Mouse (Mus musculus) forebrain, postnatal 0 days (tissue): ENCODE data around the gene Tenm4. TPM values are rescaled to one million over a fixed set of nuclear protein-coding genes. Genes with fewer than 3 reads are reported as not detected.

Source experiments
- ATAC-seq: fragments of 200-750 bp; cut with Nextera tagmentation; 2 replicates; pipeline ENCODE4 v1.8.0; 2017; ENCODE audit warnings: mild to moderate bottlenecking, moderate library complexity
- DNase-seq: peaks from one replicate; pipeline ENCODE4 v3.0.0-alpha.2; 2015
- H3K27ac ChIP-seq: fragments of 300-500 bp; sonication (generic); 2 replicates; pipeline ENCODE4 v1.5.1; 2014; ENCODE audit warnings: low read depth, mild to moderate bottlenecking, antibody characterized with exemption, low read length, moderate library complexity, mixed read lengths
- H3K27me3 ChIP-seq: fragments of 300-500 bp; sonication (generic); 2 replicates; pipeline ENCODE4 v1.6.1; 2014; ENCODE audit warnings: mild to moderate bottlenecking, low read length, mixed read lengths; ENCODE audit not compliant: insufficient read depth
- H3K36me3 ChIP-seq: fragments of 300-500 bp; sonication (generic); 2 replicates; pipeline ENCODE4 v1.6.1; 2014; ENCODE audit warnings: mild to moderate bottlenecking, moderate library complexity; ENCODE audit not compliant: insufficient read depth
- H3K4me1 ChIP-seq: fragments of 300-500 bp; sonication (generic); 2 replicates; pipeline ENCODE4 v1.6.1; 2014; ENCODE audit warnings: antibody characterized with exemption; ENCODE audit not compliant: insufficient read depth
- H3K4me2 ChIP-seq: fragments of 300-500 bp; sonication (generic); 2 replicates; pipeline ENCODE4 v1.6.1; 2014; ENCODE audit warnings: low read depth, mild to moderate bottlenecking, moderate library complexity
- H3K4me3 ChIP-seq: fragments of 300-500 bp; sonication (generic); 2 replicates; pipeline ENCODE4 v1.5.1; 2014; ENCODE audit warnings: low read depth, low read length, mixed read lengths
- H3K9ac ChIP-seq: fragments of 300-500 bp; sonication (generic); 2 replicates; pipeline ENCODE4 v1.6.1; 2014; ENCODE audit warnings: mild to moderate bottlenecking
- H3K9me3 ChIP-seq: fragments of 300-500 bp; sonication (generic); 2 replicates; pipeline ENCODE4 v1.6.1; 2016; ENCODE audit warnings: low read length
- CTCF ChIP-seq: sonication (generic); IDR thresholded peaks from 2 replicates; pipeline ENCODE4 v1.5.1; 2016; ENCODE audit warnings: antibody characterized with exemption, control low read depth, low read depth
- WGBS: fragments of 180-500 bp; shearing (Covaris S2); extraction: QIAGEN DNeasy Blood & Tissue Kit; methylation state at CpG from one replicate; pipeline ENCODE4 v1.1.7; 2014; 5-methylcytosine and 5-hydroxymethylcytosine counted together
- polyA plus RNA-seq: library from polyadenylated mRNA; unstranded; fragments of >200 nt; fragmentation: Nextera tagmentation; extraction: Ambion mirVana; gene quantifications from 2 replicates; pipeline ENCODE4 v1.2.1, GENCODE M21; 2015
- total RNA-seq: library from RNA; depleted of rRNA; stranded (reverse); fragments of >200 nt; gene quantifications from 2 replicates; pipeline ENCODE4 v1.2.3, GENCODE M21; 2014

Gene Tenm4
- total and polyA plus RNA-seq, 2 experiments from 2014 or later = 50.6 to 69.5 TPM

- Histone ChIP-seq H3K36me3 (no peaks in the 10 kb centered on the region), H3K4me1 (no peaks in the 10 kb centered on the region), H3K27me3 (no peaks in the 10 kb centered on the region), H3K9me3 (no peaks in the 10 kb centered on the region), H3K9ac (no peak overlapping the region), H3K4me3 (no peak overlapping the region), H3K4me2 (no peak overlapping the region), H3K27ac (no peak overlapping the region)
- WGBS = 98% methylated on average over 2 of the region's 2 CpGs
- no peak for DNase-seq
- no peak for ATAC-seq
- TF ChIP-seq CTCF = no peak
Observed at GRCm38 (mm10) chr7:96433307-96433706, 262.3 kb downstream of the Tenm4 start.

- Histone ChIP-seq H3K4me3 (no peak overlapping the region), H3K27me3 (no peaks in the 10 kb centered on the region), H3K9ac (no peak overlapping the region), H3K36me3 (no peaks in the 10 kb centered on the region), H3K4me2 (no peak overlapping the region), H3K4me1 (no peaks in the 10 kb centered on the region), H3K9me3 (no peaks in the 10 kb centered on the region), H3K27ac (no peak overlapping the region)
- DNase-seq (no peak), ATAC-seq (no peak)
- no peak for TF ChIP-seq CTCF
- 88% methylated on average over 6 of the region's 6 CpGs for WGBS
Observed at GRCm38 (mm10) chr7:96438392-96438791, 267.3 kb downstream of the Tenm4 start.

GRCm38 (mm10) chr7:96440161-96440707 lies 269.2 kb downstream of the Tenm4 start:
- H3K4me1 ChIP-seq = no peaks in the 10 kb centered on the region
- H3K27ac ChIP-seq = no peak overlapping the region
- DNase-seq (no peak), ATAC-seq (peak; percentile 34; the same call in 1 of the 2 replicates)
- H3K9ac ChIP-seq = no peak overlapping the region
- H3K9me3 ChIP-seq = no peaks in the 10 kb centered on the region
- H3K36me3 ChIP-seq = no peaks in the 10 kb centered on the region
- TF ChIP-seq CTCF = no peak
- no peak overlapping the region for H3K4me2 ChIP-seq
- H3K27me3 ChIP-seq = no peaks in the 10 kb centered on the region
- no peak overlapping the region for H3K4me3 ChIP-seq

GRCm38 (mm10) chr7:96445771-96446170 lies 274.7 kb downstream of the Tenm4 start:
- DNase-seq = no peak
- TF ChIP-seq CTCF = no peak

GRCm38 (mm10) chr7:96447806-96448397 lies 276.9 kb downstream of the Tenm4 start:
- H3K4me2 ChIP-seq = no peak overlapping the region
- H3K4me3 ChIP-seq = no peak overlapping the region
- ATAC-seq (peak; percentile 14; the same call in 1 of the 2 replicates), DNase-seq (no peak)
- H3K36me3 ChIP-seq = no peaks in the 10 kb centered on the region
- H3K9me3 ChIP-seq = no peaks in the 10 kb centered on the region
- no peak overlapping the region for H3K27ac ChIP-seq
- H3K27me3 ChIP-seq = no peaks in the 10 kb centered on the region
- H3K9ac ChIP-seq = no peak overlapping the region
- no peaks in the 10 kb centered on the region for H3K4me1 ChIP-seq
- WGBS = 75% methylated on average over 12 of the region's 12 CpGs
- no peak for TF ChIP-seq CTCF

More at GRCm38 (mm10) chr7:96445771-96446170, 274.7 kb downstream of the Tenm4 start:
- H3K27me3 ChIP-seq = no peaks in the 10 kb centered on the region
- no peak overlapping the region for H3K4me2 ChIP-seq
- no peak overlapping the region for H3K9ac ChIP-seq
- no peaks in the 10 kb centered on the region for H3K4me1 ChIP-seq
- H3K9me3 ChIP-seq = no peaks in the 10 kb centered on the region
- H3K4me3 ChIP-seq = no peak overlapping the region
- ATAC-seq = no peak
- no peak overlapping the region for H3K27ac ChIP-seq
- no peaks in the 10 kb centered on the region for H3K36me3 ChIP-seq
- WGBS = 81% methylated on average over 8 of the region's 8 CpGs

- no peak overlapping the region for H3K4me3 ChIP-seq
- no peak overlapping the region for H3K27ac ChIP-seq
- no peak overlapping the region for H3K9ac ChIP-seq
- no peaks in the 10 kb centered on the region for H3K4me1 ChIP-seq
- no peak for TF ChIP-seq CTCF
- no peaks in the 10 kb centered on the region for H3K27me3 ChIP-seq
- 71% methylated on average over 2 of the region's 2 CpGs for whole genome bisulfite sequencing
- no peaks in the 10 kb centered on the region; the same call in 1 of the 2 replicates for H3K36me3 ChIP-seq
- H3K9me3 ChIP-seq = no peaks in the 10 kb centered on the region
- no peak for DNase-seq
- no peak overlapping the region for H3K4me2 ChIP-seq
- no peak for ATAC-seq
Observed at GRCm38 (mm10) chr7:96455957-96456356, 284.9 kb downstream of the Tenm4 start.

GRCm38 (mm10) chr7:96456618-96457017 lies 285.6 kb downstream of the Tenm4 start:
- Histone ChIP-seq H3K4me2 (no peak overlapping the region), H3K4me1 (no peaks in the 10 kb centered on the region), H3K9me3 (no peaks in the 10 kb centered on the region), H3K4me3 (no peak overlapping the region), H3K27me3 (no peaks in the 10 kb centered on the region), H3K27ac (no peak overlapping the region), H3K9ac (no peak overlapping the region), H3K36me3 (no peaks in the 10 kb centered on the region; the same call in 1 of the 2 replicates)
- no peak for TF ChIP-seq CTCF
- WGBS = 61% methylated on average over 2 of the region's 2 CpGs
- ATAC-seq (no peak), DNase-seq (no peak)
